Mouse (Mus musculus): ENCODE measurements around the gene Catip. TPM values are rescaled to one million over a fixed set of nuclear protein-coding genes. Genes with fewer than 3 reads are reported as not detected.

The Catip gene
- polyA plus RNA-seq, 1 experiment from 2014 or later = 1.1 TPM

GRCm38 (mm10) chr1:74386714-74387385 lies 24.9 kb downstream of the Catip start:
- Histone ChIP-seq H3K4me3 (peak overlapping the region; percentile 55), H3K36me3 (no peaks in the 10 kb centered on the region), H3K9me3 (no peaks in the 10 kb centered on the region), H3K4me2 (peak overlapping the region; percentile 65), H3K27me3 (no peaks in the 10 kb centered on the region), H3K27ac (peak overlapping the region; percentile 99), H3K4me1 (peaks cover 28% of the 10 kb centered on the region), H3K9ac (peak overlapping the region; percentile 61)
- ATAC-seq (ENCODE audit: borderline replicate concordance, extremely low read depth, low FRiP score, low TSS enrichment) = peak; percentile 81
- under 1% methylated on average over 26 of the region's 26 CpGs for WGBS

- no peak for ATAC-seq (ENCODE audit: borderline replicate concordance, extremely low read depth, low FRiP score, low TSS enrichment)
- peak overlapping the region; percentile 99 for H3K27ac ChIP-seq
Observed at GRCm38 (mm10) chr1:74387386-74387988, 25.6 kb downstream of the Catip start.

GRCm38 (mm10) chr1:74388398-74388920 lies 26.6 kb downstream of the Catip start:
- peaks cover 36% of the 10 kb centered on the region for H3K4me1 ChIP-seq
- no peak for ATAC-seq (ENCODE audit: borderline replicate concordance, extremely low read depth, low FRiP score, low TSS enrichment)
- no peaks in the 10 kb centered on the region for H3K27me3 ChIP-seq
- WGBS = 74% methylated on average over 7 of the region's 7 CpGs
- no peak overlapping the region for H3K9ac ChIP-seq
- no peak overlapping the region for H3K4me3 ChIP-seq
- H3K27ac ChIP-seq = peak overlapping the region; percentile 26; the same call in 1 of the 2 replicates
- H3K4me2 ChIP-seq = no peak overlapping the region
- H3K9me3 ChIP-seq = no peaks in the 10 kb centered on the region
- peaks cover 1% of the 10 kb centered on the region; the same call in 1 of the 2 replicates for H3K36me3 ChIP-seq

More at GRCm38 (mm10) chr1:74387386-74387988, 25.6 kb downstream of the Catip start:
- WGBS = 47% methylated on average over 15 of the region's 15 CpGs
- peak overlapping the region; percentile 55 for H3K4me3 ChIP-seq
- no peaks in the 10 kb centered on the region for H3K9me3 ChIP-seq
- H3K4me2 ChIP-seq = peak overlapping the region; percentile 65
- peak overlapping the region; percentile 61; the same call in 1 of the 2 replicates for H3K9ac ChIP-seq
- peaks cover 28% of the 10 kb centered on the region for H3K4me1 ChIP-seq
- no peaks in the 10 kb centered on the region for H3K27me3 ChIP-seq
- H3K36me3 ChIP-seq = no peaks in the 10 kb centered on the region

DNA sequence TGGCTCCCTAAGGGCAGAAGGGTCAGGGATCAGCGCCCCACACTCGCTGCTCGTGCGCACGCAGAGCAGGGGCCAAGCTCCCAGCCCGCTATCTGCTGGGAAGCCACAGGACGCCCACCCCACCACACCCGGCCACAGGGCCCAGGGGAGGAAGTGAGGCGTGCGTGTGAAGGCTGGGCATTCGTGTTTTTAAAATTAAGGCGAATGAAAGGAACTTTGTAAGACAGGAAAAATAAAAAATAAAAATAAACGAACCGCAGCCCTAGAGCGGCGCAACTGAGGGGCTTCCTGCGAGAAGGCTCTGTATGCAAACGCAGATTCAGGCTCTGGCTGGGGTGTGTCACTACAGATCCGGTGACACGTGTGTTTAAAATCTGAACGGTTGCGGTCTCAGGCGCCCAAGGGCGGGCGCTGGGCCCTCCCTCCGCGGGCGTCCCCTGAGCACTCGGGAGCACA lies 28.0 kb downstream of the Catip start:
- Histone ChIP-seq H3K36me3 (peaks cover 15% of the 10 kb centered on the region), H3K27me3 (no peaks in the 10 kb centered on the region), H3K27ac (peak overlapping the region; percentile 99), H3K9ac (peak overlapping the region; percentile 39), H3K4me2 (peak overlapping the region; percentile 86), H3K9me3 (no peaks in the 10 kb centered on the region), H3K4me3 (peak overlapping the region; percentile 97), H3K4me1 (peaks cover 43% of the 10 kb centered on the region)
- ATAC-seq (ENCODE audit: borderline replicate concordance, extremely low read depth, low FRiP score, low TSS enrichment) = no peak
- 4% methylated on average over 29 of the region's 29 CpGs for WGBS

- Histone ChIP-seq H3K9ac (peak overlapping the region; percentile 39), H3K9me3 (no peaks in the 10 kb centered on the region), H3K27ac (peak overlapping the region; percentile 99), H3K4me2 (peak overlapping the region; percentile 86), H3K27me3 (no peaks in the 10 kb centered on the region), H3K4me1 (peaks cover 46% of the 10 kb centered on the region), H3K36me3 (peaks cover 20% of the 10 kb centered on the region), H3K4me3 (peak overlapping the region; percentile 97)
- ATAC-seq (ENCODE audit: borderline replicate concordance, extremely low read depth, low FRiP score, low TSS enrichment) = no peak
- 3% methylated on average over 21 of the region's 21 CpGs for WGBS
Observed at GRCm38 (mm10) chr1:74390287-74390906, 28.5 kb downstream of the Catip start.

DNA sequence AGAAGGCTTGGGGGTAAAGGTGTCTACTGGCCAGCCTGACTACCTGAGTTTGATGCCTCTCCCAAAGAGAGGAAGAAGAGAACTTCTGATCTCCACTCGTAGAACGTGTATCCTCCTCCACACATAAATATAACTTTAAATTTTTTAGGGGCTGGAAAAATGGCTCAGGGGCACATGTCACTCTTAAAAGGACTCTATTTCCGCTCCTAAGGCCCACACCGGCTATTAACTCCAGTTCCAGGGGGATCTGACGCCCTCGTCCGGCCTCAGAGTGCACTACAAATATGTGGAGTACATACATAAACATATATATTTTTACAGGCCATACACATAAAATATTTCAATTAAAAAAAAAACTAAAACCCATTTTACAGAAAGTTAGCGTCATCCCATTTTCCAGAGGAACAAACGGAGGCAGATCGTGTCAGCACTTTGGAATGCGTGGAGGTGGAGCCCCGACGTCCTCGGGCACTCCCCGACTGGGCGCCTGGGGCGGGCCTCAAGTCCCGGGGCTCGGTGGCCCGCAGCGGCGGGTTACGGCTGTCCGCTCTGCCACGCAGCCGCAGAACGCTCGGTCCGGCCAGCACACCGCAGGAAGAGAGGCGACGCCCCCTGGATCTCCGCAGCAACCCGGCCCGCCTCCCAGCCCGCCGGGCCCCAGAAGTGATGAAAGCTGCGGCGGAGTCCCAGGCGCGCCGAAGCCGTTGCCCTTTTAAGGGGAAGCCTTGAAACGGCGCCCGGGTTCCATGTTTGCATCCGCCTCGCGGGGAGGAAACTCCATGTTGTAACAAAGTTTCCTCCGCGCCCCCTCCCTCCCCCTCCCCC lies 29.2 kb downstream of the Catip start, which contains the start of gene Ctdsp1:
Gene Ctdsp1, plus strand, starts transcription at position 586 of the 825 bp plus-strand sequence.
- H3K27me3 ChIP-seq = no peaks in the 10 kb centered on the region
- ATAC-seq (ENCODE audit: borderline replicate concordance, extremely low read depth, low FRiP score, low TSS enrichment) = peak; percentile 78
- peak within 1 kb of the TSS; percentile 86 for H3K4me2 ChIP-seq

DNA sequence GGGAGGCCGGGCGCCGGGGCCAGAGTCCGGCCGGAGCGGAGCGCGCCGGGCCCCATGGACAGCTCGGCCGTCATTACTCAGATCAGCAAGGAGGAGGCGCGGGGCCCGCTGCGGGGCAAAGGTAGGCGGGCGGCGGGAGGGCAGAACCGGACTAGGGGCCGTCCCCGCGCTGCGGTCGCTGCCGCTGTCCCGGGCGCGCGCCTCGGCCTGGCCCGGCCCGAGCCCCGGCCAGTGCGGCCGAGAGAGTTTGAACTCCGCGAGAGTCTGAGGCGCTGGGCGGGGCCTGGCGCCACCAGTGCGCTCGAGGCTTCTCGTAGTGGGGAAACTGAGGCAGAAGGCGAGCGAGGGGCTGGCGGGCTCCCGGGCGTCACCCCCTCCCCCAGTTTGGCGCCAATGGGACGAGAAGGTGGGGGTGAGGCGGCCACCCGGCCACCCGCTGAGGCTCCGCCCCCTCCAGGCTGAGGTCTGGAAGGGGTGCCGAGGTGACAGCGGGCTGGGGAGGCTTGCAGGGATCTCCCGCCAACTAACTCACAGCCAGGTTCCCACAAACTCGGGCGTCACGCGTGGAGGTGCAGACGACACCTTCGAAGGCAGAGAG lies 30.0 kb downstream of the Catip start:
- WGBS = under 1% methylated on average over 60 of the region's 63 CpGs
- peak; percentile 43 for ATAC-seq (ENCODE audit: borderline replicate concordance, extremely low read depth, low FRiP score, low TSS enrichment)
- H3K4me2 ChIP-seq = peak overlapping the region; percentile 86

More for the DNA sequence above, 29.2 kb downstream of the Catip start, which contains the start of gene Ctdsp1:
- peak within 1 kb of the TSS; percentile 97 for H3K4me3 ChIP-seq
- H3K9ac ChIP-seq = peak within 1 kb of the TSS; percentile 99
- H3K36me3 ChIP-seq = peaks cover 21% of the 10 kb centered on the region
- H3K9me3 ChIP-seq = no peaks in the 10 kb centered on the region
- H3K4me1 ChIP-seq = peaks cover 46% of the 10 kb centered on the region
- H3K27ac ChIP-seq = peak within 1 kb of the TSS; percentile 99
- WGBS = 3% methylated on average over 47 of the region's 51 CpGs

GRCm38 (mm10) chr1:74392446-74392994 lies 30.6 kb downstream of the Catip start:
- ATAC-seq (ENCODE audit: borderline replicate concordance, extremely low read depth, low FRiP score, low TSS enrichment) = peak; percentile 4; the same call in 1 of the 2 replicates
- Histone ChIP-seq H3K4me2 (peak overlapping the region; percentile 86), H3K9ac (peak overlapping the region; percentile 99), H3K4me3 (peak overlapping the region; percentile 97), H3K36me3 (peaks cover 21% of the 10 kb centered on the region), H3K4me1 (peaks cover 47% of the 10 kb centered on the region), H3K9me3 (no peaks in the 10 kb centered on the region), H3K27me3 (no peaks in the 10 kb centered on the region), H3K27ac (peak overlapping the region; percentile 99)
- WGBS = under 1% methylated on average over 16 of the region's 16 CpGs

More for the DNA sequence above, 30.0 kb downstream of the Catip start:
- peak overlapping the region; percentile 99 for H3K27ac ChIP-seq
- peaks cover 21% of the 10 kb centered on the region for H3K36me3 ChIP-seq
- H3K4me1 ChIP-seq = peaks cover 51% of the 10 kb centered on the region
- H3K4me3 ChIP-seq = peak overlapping the region; percentile 97
- H3K9ac ChIP-seq = peak overlapping the region; percentile 99
- H3K9me3 ChIP-seq = no peaks in the 10 kb centered on the region
- no peaks in the 10 kb centered on the region for H3K27me3 ChIP-seq

GRCm38 (mm10) chr1:74393010-74393409 lies 31.1 kb downstream of the Catip start:
- peaks cover 21% of the 10 kb centered on the region for H3K36me3 ChIP-seq
- no peaks in the 10 kb centered on the region for H3K9me3 ChIP-seq
- H3K27ac ChIP-seq = peak overlapping the region; percentile 99
- peak overlapping the region; percentile 99 for H3K9ac ChIP-seq
- peak overlapping the region; percentile 86 for H3K4me2 ChIP-seq
- H3K27me3 ChIP-seq = no peaks in the 10 kb centered on the region
- peak overlapping the region; percentile 97 for H3K4me3 ChIP-seq
- WGBS = 33% methylated on average over 7 of the region's 7 CpGs
- no peak for ATAC-seq (ENCODE audit: borderline replicate concordance, extremely low read depth, low FRiP score, low TSS enrichment)
- H3K4me1 ChIP-seq = peaks cover 43% of the 10 kb centered on the region

DNA sequence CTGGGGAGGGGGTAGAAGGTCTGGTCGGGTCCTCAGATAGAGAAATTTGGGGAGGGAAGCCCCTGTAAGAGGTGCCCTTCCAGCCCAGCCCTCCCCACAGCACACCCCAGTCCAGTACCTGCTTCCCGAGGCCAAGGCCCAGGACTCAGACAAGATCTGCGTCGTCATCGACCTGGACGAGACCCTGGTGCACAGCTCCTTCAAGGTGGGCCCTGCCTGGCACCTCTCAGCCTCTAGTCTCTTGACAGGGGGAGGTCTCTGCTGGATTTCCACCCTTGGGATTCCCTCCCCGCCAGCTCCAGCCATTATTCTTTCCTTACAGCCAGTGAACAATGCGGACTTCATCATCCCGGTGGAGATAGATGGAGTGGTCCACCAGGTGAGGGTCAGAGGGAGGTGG lies 31.8 kb downstream of the Catip start:
- Histone ChIP-seq H3K27ac (no peak overlapping the region), H3K4me1 (peaks cover 44% of the 10 kb centered on the region), H3K4me2 (peak overlapping the region; percentile 86), H3K9me3 (no peaks in the 10 kb centered on the region), H3K36me3 (peaks cover 21% of the 10 kb centered on the region), H3K9ac (no peak overlapping the region), H3K27me3 (no peaks in the 10 kb centered on the region), H3K4me3 (peak overlapping the region; percentile 97)
- 78% methylated on average over 9 of the region's 9 CpGs for WGBS
- ATAC-seq (ENCODE audit: borderline replicate concordance, extremely low read depth, low FRiP score, low TSS enrichment) = no peak

Data from lung, embryonic 15.5 days (tissue).